Mouse (Mus musculus): ENCODE data around the gene Bloc1s2.

Bloc1s2 gene

GRCm38 (mm10) chr19:44145702-44146567 lies at the start of gene Bloc1s2:
Gene Bloc1s2 (minus strand): TSS chr19:44146446.
- CTCF ChIA-PET: interaction anchor here in 3 of 4 experiments (0.6 to 1.5 kb wide), 7 partner anchors 16 to 177 kb away, joined by 3 to 5 read pairs (median 4); no protein-coding TSS in a partner anchor
- POLR2A ChIA-PET: interaction anchor here in 3 of 4 experiments (0.5 to 2.2 kb wide), 18 partner anchors 8 to 471 kb away, joined by 3 to 9 read pairs (median 4); partner anchors contain the start of genes Chuk (in 2 of the 3), Cwf19l1 (in 2 of the 3), Hif1an (in 1 of the 3) and Slc25a28 (in 1 of the 3)

DNA sequence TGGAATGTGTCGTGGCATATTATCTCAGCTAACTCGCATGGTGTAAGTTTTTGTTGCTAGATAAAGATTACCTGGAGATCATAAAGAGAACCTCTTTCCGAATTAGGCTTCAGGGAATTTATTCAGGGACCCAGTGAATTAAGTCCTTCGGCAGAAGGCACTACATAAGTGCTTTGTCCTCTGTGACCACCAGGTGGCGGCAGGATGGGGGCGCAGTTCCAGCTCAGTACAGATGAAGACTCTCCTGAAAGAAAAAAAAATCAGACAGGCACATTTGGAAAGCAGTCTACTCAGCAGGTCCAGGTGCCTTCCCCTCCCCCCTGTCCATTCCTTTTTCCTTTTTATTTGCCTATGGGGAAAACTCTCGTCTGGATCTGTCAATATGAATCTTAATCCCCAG lies 48.9 kb upstream of the Bloc1s2 start:
- POLR2A ChIA-PET: interaction anchor here in 3 of 4 experiments (0.6 to 1.5 kb wide), 9 partner anchors 40 to 191 kb away, joined by 3 to 5 read pairs (median 3); no protein-coding TSS in a partner anchor
- CTCF ChIA-PET: interaction anchor here in 3 of 4 experiments (0.6 to 3.3 kb wide), 29 partner anchors 9 to 324 kb away, joined by 3 to 15 read pairs (median 3); no protein-coding TSS in a partner anchor

DNA sequence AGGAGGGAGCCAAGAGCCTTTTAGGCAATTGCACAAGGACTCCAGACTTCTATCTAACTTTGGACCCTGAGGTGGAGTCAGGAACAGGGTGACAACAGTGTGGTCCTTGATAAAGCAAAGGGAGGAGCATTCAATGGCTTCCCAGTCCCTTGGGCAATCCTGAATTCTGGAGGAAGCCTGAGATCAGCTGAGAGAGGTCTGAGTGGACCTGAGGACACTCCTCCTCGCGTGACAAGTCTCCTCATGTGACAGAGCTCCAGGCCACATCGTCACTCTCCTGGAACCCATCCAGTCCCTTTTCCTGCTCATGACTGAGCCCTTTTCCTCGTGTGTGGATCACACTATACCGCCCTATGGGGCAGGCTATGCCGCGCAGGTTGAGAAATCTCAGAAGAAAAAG lies 47.7 kb upstream of the Bloc1s2 start:
- ChIA-PET CTCF (interaction anchor here (0.6 to 3.3 kb wide), 21 partner anchors 17 to 1833 kb away, joined by 3 to 15 read pairs (median 4); partner anchors contain the start of gene Scd4 (in 1 of the 4)), POLR2A (interaction anchor here in 2 of 4 experiments (1.0 to 1.5 kb wide), 5 partner anchors 12 to 187 kb away, joined by 3 to 5 read pairs (median 4); partner anchors contain the start of gene Scd2 (in 1 of the 2))

DNA sequence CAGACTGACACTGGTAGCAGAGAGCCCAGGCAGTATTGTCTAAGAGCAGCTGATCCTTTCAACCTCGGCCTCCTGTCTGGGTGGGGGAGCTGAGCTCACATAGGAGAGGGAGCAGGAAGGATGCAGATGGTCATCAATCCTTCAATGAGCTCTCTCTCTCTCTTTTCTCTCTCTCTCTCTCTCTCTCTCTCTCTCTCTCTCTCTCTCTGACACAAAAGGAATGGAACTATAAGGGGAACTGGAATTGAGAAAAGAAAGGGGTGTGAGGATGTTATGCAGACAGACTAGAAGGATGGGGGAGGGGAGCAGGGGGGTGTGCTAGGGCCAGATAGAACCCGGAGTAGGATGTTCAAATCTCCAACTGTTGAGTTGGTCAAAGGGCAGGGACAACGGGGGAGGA lies 46.1 kb upstream of the Bloc1s2 start, which contains the start of gene Pkd2l1:
Gene Pkd2l1 (minus strand): TSS at position 101 of the 400 bp plus-strand sequence.
- ChIA-PET POLR2A (interaction anchor here in 3 of 4 experiments (0.5 to 1.1 kb wide), 6 partner anchors 8 to 262 kb away, joined by 3 to 4 read pairs (median 3); no protein-coding TSS in a partner anchor), CTCF (interaction anchor here in 3 of 4 experiments (0.5 to 1.6 kb wide), 4 partner anchors 9 to 254 kb away, joined by 3 to 4 read pairs (median 4); no protein-coding TSS in a partner anchor)

DNA sequence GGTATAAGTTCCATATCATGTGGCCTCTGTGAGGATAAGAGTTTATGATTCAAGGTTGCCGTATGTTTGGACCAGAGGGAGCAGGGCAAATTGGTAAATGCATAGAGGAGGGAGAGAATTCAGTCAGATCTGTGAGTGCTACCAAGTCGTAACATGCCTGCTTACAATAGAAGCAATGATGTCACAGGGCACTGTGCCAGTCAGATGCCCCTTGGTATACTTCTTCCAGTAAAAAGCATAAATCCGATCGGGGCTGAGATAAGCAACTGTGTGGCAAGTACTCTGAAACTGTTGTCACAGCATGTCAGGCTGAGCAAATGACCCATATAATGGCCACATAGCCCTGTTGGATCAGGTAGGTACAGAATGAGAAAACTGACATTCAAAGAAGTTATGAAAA lies 42.8 kb upstream of the Bloc1s2 start:
- CTCF ChIA-PET: no interaction called here

DNA sequence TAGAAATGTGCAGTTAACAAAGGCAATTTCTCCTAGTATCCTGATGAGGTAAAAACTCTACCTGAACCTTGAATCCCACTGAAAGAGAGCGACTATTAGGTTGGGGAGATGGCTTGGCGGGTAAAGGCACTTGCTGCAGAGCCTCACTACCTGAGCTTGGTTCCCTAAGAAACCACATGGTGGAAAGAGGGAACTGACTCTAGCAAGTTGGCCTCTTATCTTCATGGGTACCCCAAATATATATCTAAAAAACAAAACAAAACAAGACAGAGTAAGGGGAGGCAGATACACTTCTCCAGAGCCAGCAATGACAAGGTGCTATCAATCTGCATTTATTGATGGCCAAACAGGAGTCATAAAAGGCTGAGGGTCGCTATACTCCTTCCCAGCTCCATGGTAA lies 37.7 kb upstream of the Bloc1s2 start:
- POLR2A ChIA-PET: no interaction called here
- CTCF ChIA-PET: no interaction called here

More for the DNA sequence above, 42.8 kb upstream of the Bloc1s2 start:
- POLR2A ChIA-PET: interaction anchor here in 1 of 4 experiments (1.7 kb wide), 1 partner anchor 10 kb away, joined by 4 read pairs; no protein-coding TSS in a partner anchor

- POLR2A ChIA-PET: interaction anchor here in 2 of 4 experiments (0.6 to 0.7 kb wide), 2 partner anchors 168 to 492 kb away, joined by 3 read pairs; no protein-coding TSS in a partner anchor
- CTCF ChIA-PET: interaction anchor here in 3 of 4 experiments (0.6 to 1.4 kb wide), 6 partner anchors 9 to 653 kb away, joined by 3 to 6 read pairs (median 4); no protein-coding TSS in a partner anchor
Measured at GRCm38 (mm10) chr19:44180502-44180901, 34.3 kb upstream of the Bloc1s2 start.

GRCm38 (mm10) chr19:44176741-44177140 lies 30.5 kb upstream of the Bloc1s2 start:
- ChIA-PET CTCF (interaction anchor here in 1 of 4 experiments (0.7 kb wide), 1 partner anchor 14 kb away, joined by 4 read pairs; no protein-coding TSS in a partner anchor), POLR2A (interaction anchor here in 1 of 4 experiments (0.6 kb wide), 1 partner anchor 210 kb away, joined by 3 read pairs; no protein-coding TSS in a partner anchor)

GRCm38 (mm10) chr19:44174835-44175234 lies 28.6 kb upstream of the Bloc1s2 start:
- CTCF ChIA-PET: interaction anchor here in 2 of 4 experiments (0.6 to 1.1 kb wide), 3 partner anchors 13 to 214 kb away, joined by 3 to 5 read pairs (median 4); no protein-coding TSS in a partner anchor
- POLR2A ChIA-PET: interaction anchor here in 2 of 4 experiments (0.5 to 1.1 kb wide), 3 partner anchors 13 to 388 kb away, joined by 3 read pairs; partner anchors contain the start of gene Hif1an (in 1 of the 2)

- ChIA-PET CTCF (interaction anchor here (0.5 to 2.9 kb wide), 44 partner anchors 9 to 734 kb away, joined by 3 to 26 read pairs (median 4); partner anchors contain the start of genes Bloc1s2 (in 3 of the 4), Pkd2l1 (in 1 of the 4), Scd1 (in 1 of the 4) and Scd2 (in 1 of the 4)), POLR2A (interaction anchor here in 3 of 4 experiments (0.6 to 1.7 kb wide), 7 partner anchors 8 to 150 kb away, joined by 3 to 6 read pairs (median 3); no protein-coding TSS in a partner anchor)
Measured at GRCm38 (mm10) chr19:44161515-44161914, 15.3 kb upstream of the Bloc1s2 start.

GRCm38 (mm10) chr19:44159386-44159785 lies 13.1 kb upstream of the Bloc1s2 start:
- ChIA-PET POLR2A (interaction anchor here in 1 of 4 experiments (0.6 kb wide), 1 partner anchor 832 kb away, joined by 3 read pairs; no protein-coding TSS in a partner anchor), CTCF (interaction anchor here in 1 of 4 experiments (0.5 kb wide), 1 partner anchor 16 kb away, joined by 3 read pairs; no protein-coding TSS in a partner anchor)

DNA sequence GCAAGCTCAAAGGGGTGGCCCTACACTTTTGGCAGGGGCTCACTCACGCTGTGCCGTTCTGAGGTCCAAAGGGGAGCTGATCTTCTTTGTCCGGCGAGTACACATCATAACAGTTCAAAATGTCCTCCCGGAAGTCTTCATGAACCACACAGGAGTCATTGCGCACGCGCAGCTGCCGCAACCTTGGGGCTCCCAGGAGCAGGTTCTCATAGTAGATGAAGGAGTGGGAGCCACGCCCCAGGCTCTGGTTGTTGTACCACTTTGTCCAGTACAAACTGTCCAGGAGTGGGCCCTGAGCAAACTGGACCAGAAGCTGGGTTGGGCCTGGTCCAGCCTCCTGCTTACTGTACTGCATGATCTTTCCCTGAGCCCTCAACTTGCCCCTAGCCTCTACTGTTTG lies 10.8 kb upstream of the Bloc1s2 start:
- POLR2A ChIA-PET: interaction anchor here in 1 of 4 experiments (0.7 to 1.5 kb wide), 2 partner anchors 11 to 155 kb away, joined by 3 to 7 read pairs; partner anchors contain the start of gene Bloc1s2
- CTCF ChIA-PET: interaction anchor here in 1 of 4 experiments (0.6 kb wide), 1 partner anchor 47 kb away, joined by 3 read pairs; no protein-coding TSS in a partner anchor

DNA sequence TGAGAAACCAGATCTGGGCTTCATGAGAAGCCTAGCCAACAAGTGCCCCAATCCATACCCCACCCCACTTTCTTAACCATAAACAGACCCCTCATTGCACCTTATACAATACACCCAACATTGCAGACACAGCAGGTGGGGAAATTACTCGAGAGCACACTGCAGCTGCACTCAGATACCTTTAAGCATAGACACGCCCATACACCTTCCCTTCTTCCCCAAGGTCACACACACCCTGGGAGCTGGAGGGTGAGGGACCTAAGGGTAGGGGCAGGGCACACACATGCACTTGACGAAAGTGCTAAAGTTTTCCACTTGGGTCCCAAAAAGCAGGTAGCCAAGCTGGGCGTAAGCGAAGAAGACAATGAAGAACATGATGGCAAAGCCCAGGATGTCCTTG lies 7.5 kb upstream of the Bloc1s2 start:
- ChIA-PET POLR2A (interaction anchor here in 2 of 4 experiments (0.7 to 1.2 kb wide), 3 partner anchors 7 to 112 kb away, joined by 3 to 4 read pairs (median 3); partner anchors contain the start of genes Bloc1s2 (in 2 of the 2) and Cwf19l1 (in 1 of the 2)), CTCF (interaction anchor here in 2 of 4 experiments (0.6 kb wide), 2 partner anchors 95 to 319 kb away, joined by 4 to 5 read pairs; no protein-coding TSS in a partner anchor)

DNA sequence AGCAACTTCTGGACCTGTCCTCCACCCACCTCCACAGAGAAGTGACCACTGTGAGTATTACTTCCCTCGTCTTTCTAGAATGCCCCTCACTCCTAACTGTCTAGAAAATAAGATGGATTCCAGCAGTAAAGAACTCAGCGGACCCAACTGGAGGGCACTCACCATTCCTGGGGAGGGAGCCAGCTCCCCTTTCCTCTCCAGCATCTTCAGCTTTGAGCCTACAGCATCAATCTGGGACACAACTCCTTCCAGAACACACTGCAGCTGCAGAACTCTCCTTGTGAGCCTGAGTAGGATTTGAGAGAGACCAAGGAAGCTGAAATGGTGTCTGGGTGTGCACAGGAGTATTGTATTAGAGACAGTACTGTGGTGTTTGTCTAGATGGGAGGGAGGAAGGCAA lies 2.7 kb upstream of the Bloc1s2 start:
- ChIA-PET CTCF (interaction anchor here in 3 of 4 experiments (0.7 to 1.5 kb wide), 13 partner anchors 13 to 581 kb away, joined by 3 to 7 read pairs (median 4); partner anchors contain the start of gene Sec31b (in 1 of the 3)), POLR2A (interaction anchor here in 2 of 4 experiments (0.8 to 1.0 kb wide), 4 partner anchors 10 to 42 kb away, joined by 3 to 6 read pairs (median 3); partner anchors contain the start of genes Chuk (in 1 of the 2) and Cwf19l1 (in 1 of the 2))

GRCm38 (mm10) chr19:44148345-44148744 lies 2.1 kb upstream of the Bloc1s2 start:
- ChIA-PET POLR2A (interaction anchor here in 2 of 4 experiments (0.6 to 1.0 kb wide), 5 partner anchors 10 to 41 kb away, joined by 3 to 6 read pairs (median 3); partner anchors contain the start of genes Chuk (in 1 of the 2) and Cwf19l1 (in 1 of the 2)), CTCF (interaction anchor here (0.6 to 1.5 kb wide), 18 partner anchors 13 to 580 kb away, joined by 3 to 15 read pairs (median 4); partner anchors contain the start of gene Sec31b (in 1 of the 4))

GRCm38 (mm10) chr19:44146951-44147350 lies 705 bp upstream of the Bloc1s2 start:
- ChIA-PET POLR2A (interaction anchor here in 3 of 4 experiments (0.5 to 2.2 kb wide), 13 partner anchors 7 to 242 kb away, joined by 3 to 9 read pairs (median 4); partner anchors contain the start of genes Chuk (in 2 of the 3) and Cwf19l1 (in 2 of the 3)), CTCF (interaction anchor here in 1 of 4 experiments (1.5 kb wide), 1 partner anchor 52 kb away, joined by 4 read pairs; no protein-coding TSS in a partner anchor)

DNA sequence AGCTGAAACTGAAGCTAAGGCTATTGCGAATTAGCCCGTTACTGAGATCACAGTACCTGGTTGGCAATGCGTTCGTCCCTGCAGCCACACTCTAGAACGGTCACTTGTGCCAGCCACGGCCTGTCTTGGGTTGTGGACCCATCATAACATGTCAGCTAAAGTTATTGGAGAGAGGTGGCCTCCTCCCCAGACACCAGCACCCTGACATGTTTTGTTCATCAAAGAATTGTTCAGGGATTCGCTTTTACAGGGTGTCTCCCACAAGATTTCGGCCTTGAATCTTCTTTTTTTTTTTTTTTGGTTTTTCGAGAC lies 278 bp upstream of the Bloc1s2 start:
- CTCF ChIA-PET: interaction anchor here in 2 of 4 experiments (0.8 to 1.5 kb wide), 4 partner anchors 15 to 178 kb away, joined by 3 to 5 read pairs (median 4); no protein-coding TSS in a partner anchor
- POLR2A ChIA-PET: interaction anchor here in 3 of 4 experiments (0.5 to 2.2 kb wide), 15 partner anchors 8 to 472 kb away, joined by 3 to 9 read pairs (median 4); partner anchors contain the start of genes Chuk (in 2 of the 3), Cwf19l1 (in 2 of the 3), Hif1an (in 1 of the 3) and Slc25a28 (in 1 of the 3)
